Mouse (Mus musculus) intestine, embryonic 14.5 days (tissue): ENCODE data around the gene Kcnip2. TPM values are rescaled to one million over a fixed set of nuclear protein-coding genes. Genes with fewer than 3 reads are reported as not detected.

Experiments used
- ATAC-seq: fragments of 200-750 bp; cut with Nextera tagmentation; replicated peaks from 2 replicates; pipeline ENCODE4 v1.8.0; 2017; ENCODE audit warnings: low read depth, moderate number of reproducible peaks, moderate TSS enrichment, moderate library complexity; ENCODE audit not compliant: low FRiP score, low TSS enrichment
- DNase-seq: peaks from one replicate; pipeline ENCODE4 v3.0.0-alpha.2; 2018; ENCODE audit warnings: low spot score
- H3K27ac ChIP-seq: fragments of 300-500 bp; sonication (generic); 2 replicates; pipeline ENCODE4 v1.5.1; 2014; ENCODE audit warnings: low read depth, mild to moderate bottlenecking, control low read depth
- H3K27me3 ChIP-seq: fragments of 300-500 bp; sonication (generic); replicated peaks from 2 replicates; pipeline ENCODE4 v1.6.1; 2014; ENCODE audit warnings: low read length, control low read depth; ENCODE audit not compliant: control insufficient read depth, insufficient read depth
- H3K36me3 ChIP-seq: fragments of 300-500 bp; sonication (generic); 2 replicates; pipeline ENCODE4 v1.6.1; 2014; ENCODE audit warnings: low read length, control low read depth; ENCODE audit not compliant: control insufficient read depth, insufficient read depth
- H3K4me1 ChIP-seq: fragments of 300-500 bp; sonication (generic); replicated peaks from 2 replicates; pipeline ENCODE4 v1.6.1; 2014; ENCODE audit warnings: low read length, control low read depth, mixed read lengths; ENCODE audit not compliant: control insufficient read depth, insufficient read depth
- H3K4me2 ChIP-seq: fragments of 300-500 bp; sonication (generic); 2 replicates; pipeline ENCODE4 v1.6.1; 2014; ENCODE audit warnings: low read length
- H3K4me3 ChIP-seq: fragments of 300-500 bp; sonication (generic); 2 replicates; pipeline ENCODE4 v1.5.1; 2014; ENCODE audit warnings: low read depth, low read length, control low read depth, mixed read lengths
- H3K9ac ChIP-seq: fragments of 300-500 bp; sonication (generic); 2 replicates; pipeline ENCODE4 v1.6.1; 2014; ENCODE audit warnings: mild to moderate bottlenecking, low read length
- H3K9me3 ChIP-seq: fragments of 300-500 bp; sonication (generic); 2 replicates; pipeline ENCODE4 v1.6.1; 2016; ENCODE audit warnings: low read length, control low read depth; ENCODE audit not compliant: control insufficient read depth
- WGBS: fragments of 180-500 bp; shearing (Covaris S2); extraction: QIAGEN DNeasy Blood & Tissue Kit; methylation state at CpG from one replicate; pipeline ENCODE4 v1.1.7; 2014; 5-methylcytosine and 5-hydroxymethylcytosine counted together
- polyA plus RNA-seq: library from polyadenylated mRNA; unstranded; fragments of >200 nt; fragmentation: Nextera tagmentation; extraction: Ambion mirVana; gene quantifications from 2 replicates; pipeline ENCODE4 v1.2.1, GENCODE M21; 2014

Kcnip2 gene
- polyA plus RNA-seq, 1 experiment from 2014 or later: 1.6 TPM

- Histone ChIP-seq H3K36me3 (no peaks in the 10 kb centered on the region), H3K4me1 (no peaks in the 10 kb centered on the region), H3K27ac (no peak overlapping the region), H3K27me3 (no peaks in the 10 kb centered on the region), H3K4me3 (no peak overlapping the region), H3K9ac (no peak overlapping the region), H3K9me3 (no peaks in the 10 kb centered on the region), H3K4me2 (no peak overlapping the region)
- DNase-seq (peak; percentile 49), ATAC-seq (no peak)
- WGBS: 75% methylated on average over 10 of the region's 10 CpGs
Observed at GRCm38 (mm10) chr19:45835490-45835889, 19.6 kb upstream of the Kcnip2 start.

GRCm38 (mm10) chr19:45833665-45834064 lies 17.8 kb upstream of the Kcnip2 start:
- no peaks in the 10 kb centered on the region for H3K27me3 ChIP-seq
- H3K4me3 ChIP-seq: no peak overlapping the region
- H3K9ac ChIP-seq: no peak overlapping the region
- H3K9me3 ChIP-seq: no peaks in the 10 kb centered on the region
- no peak overlapping the region for H3K27ac ChIP-seq
- DNase-seq (no peak), ATAC-seq (no peak)
- no peaks in the 10 kb centered on the region for H3K4me1 ChIP-seq
- WGBS: 89% methylated on average over 10 of the region's 10 CpGs
- no peaks in the 10 kb centered on the region for H3K36me3 ChIP-seq
- H3K4me2 ChIP-seq: no peak overlapping the region

- DNase-seq (no peak), ATAC-seq (no peak)
- Histone ChIP-seq H3K27me3 (no peaks in the 10 kb centered on the region), H3K9ac (no peak overlapping the region), H3K4me3 (no peak overlapping the region), H3K36me3 (no peaks in the 10 kb centered on the region), H3K9me3 (no peaks in the 10 kb centered on the region), H3K4me1 (no peaks in the 10 kb centered on the region), H3K27ac (no peak overlapping the region), H3K4me2 (no peak overlapping the region)
- 41% methylated on average over 2 of the region's 2 CpGs for WGBS
Observed at GRCm38 (mm10) chr19:45830679-45831078, 14.8 kb upstream of the Kcnip2 start.

- no peak for DNase-seq
- H3K27me3 ChIP-seq: no peaks in the 10 kb centered on the region
- H3K27ac ChIP-seq: no peak overlapping the region
- no peaks in the 10 kb centered on the region for H3K4me1 ChIP-seq
- no peak for ATAC-seq
- 97% methylated on average over 3 of the region's 3 CpGs for WGBS
- no peak overlapping the region for H3K9ac ChIP-seq
- no peaks in the 10 kb centered on the region for H3K36me3 ChIP-seq
- no peak overlapping the region for H3K4me3 ChIP-seq
- no peak overlapping the region for H3K4me2 ChIP-seq
- no peaks in the 10 kb centered on the region for H3K9me3 ChIP-seq
Observed at GRCm38 (mm10) chr19:45827736-45828135, 11.9 kb upstream of the Kcnip2 start.

- Histone ChIP-seq H3K9ac (no peak overlapping the region), H3K4me3 (no peak overlapping the region), H3K36me3 (no peaks in the 10 kb centered on the region), H3K4me2 (no peak overlapping the region), H3K27me3 (no peaks in the 10 kb centered on the region), H3K9me3 (no peaks in the 10 kb centered on the region), H3K27ac (no peak overlapping the region), H3K4me1 (no peaks in the 10 kb centered on the region)
- ATAC-seq (no peak), DNase-seq (no peak)
- WGBS: 52% methylated on average over 5 of the region's 5 CpGs
Observed at GRCm38 (mm10) chr19:45827125-45827524, 11.3 kb upstream of the Kcnip2 start.

- Histone ChIP-seq H3K27ac (no peak overlapping the region), H3K27me3 (no peaks in the 10 kb centered on the region), H3K4me1 (no peaks in the 10 kb centered on the region), H3K9ac (no peak overlapping the region), H3K4me2 (no peak overlapping the region), H3K4me3 (no peak overlapping the region), H3K36me3 (no peaks in the 10 kb centered on the region), H3K9me3 (no peaks in the 10 kb centered on the region)
- WGBS: 77% methylated on average over 3 of the region's 3 CpGs
- ATAC-seq (no peak), DNase-seq (no peak)
Observed at GRCm38 (mm10) chr19:45826146-45826545, 10.3 kb upstream of the Kcnip2 start.

- no peaks in the 10 kb centered on the region for H3K9me3 ChIP-seq
- H3K36me3 ChIP-seq: no peaks in the 10 kb centered on the region
- WGBS: 78% methylated on average over 5 of the region's 5 CpGs
- no peak overlapping the region for H3K27ac ChIP-seq
- H3K4me2 ChIP-seq: no peak overlapping the region
- peak; percentile 34 for DNase-seq
- H3K27me3 ChIP-seq: no peaks in the 10 kb centered on the region
- ATAC-seq: no peak
- H3K4me3 ChIP-seq: no peak overlapping the region
- H3K9ac ChIP-seq: no peak overlapping the region
- peaks cover 16% of the 10 kb centered on the region for H3K4me1 ChIP-seq
Observed at GRCm38 (mm10) chr19:45821832-45822231, 6.0 kb upstream of the Kcnip2 start.

GRCm38 (mm10) chr19:45817816-45818490 lies 2.1 kb upstream of the Kcnip2 start:
- Histone ChIP-seq H3K4me2 (no peak overlapping the region), H3K27me3 (no peaks in the 10 kb centered on the region), H3K9ac (no peak overlapping the region), H3K27ac (no peak overlapping the region), H3K9me3 (no peaks in the 10 kb centered on the region), H3K36me3 (no peaks in the 10 kb centered on the region), H3K4me3 (no peak overlapping the region), H3K4me1 (peaks cover 29% of the 10 kb centered on the region)
- ATAC-seq (no peak), DNase-seq (no peak)
- 48% methylated on average over 11 of the region's 11 CpGs for WGBS

GRCm38 (mm10) chr19:45816727-45817126 lies 866 bp upstream of the Kcnip2 start:
- no peaks in the 10 kb centered on the region for H3K27me3 ChIP-seq
- DNase-seq (no peak), ATAC-seq (no peak)
- H3K4me2 ChIP-seq: peak overlapping the region; percentile 57
- no peaks in the 10 kb centered on the region for H3K9me3 ChIP-seq
- WGBS: 28% methylated on average over 8 of the region's 8 CpGs
- no peak overlapping the region for H3K9ac ChIP-seq
- no peaks in the 10 kb centered on the region for H3K36me3 ChIP-seq
- no peak overlapping the region; the same call in 1 of the 2 replicates for H3K27ac ChIP-seq
- H3K4me3 ChIP-seq: no peak overlapping the region
- H3K4me1 ChIP-seq: peaks cover 29% of the 10 kb centered on the region
